Mouse (Mus musculus): ENCODE results near the gene Ocln.

DNA sequence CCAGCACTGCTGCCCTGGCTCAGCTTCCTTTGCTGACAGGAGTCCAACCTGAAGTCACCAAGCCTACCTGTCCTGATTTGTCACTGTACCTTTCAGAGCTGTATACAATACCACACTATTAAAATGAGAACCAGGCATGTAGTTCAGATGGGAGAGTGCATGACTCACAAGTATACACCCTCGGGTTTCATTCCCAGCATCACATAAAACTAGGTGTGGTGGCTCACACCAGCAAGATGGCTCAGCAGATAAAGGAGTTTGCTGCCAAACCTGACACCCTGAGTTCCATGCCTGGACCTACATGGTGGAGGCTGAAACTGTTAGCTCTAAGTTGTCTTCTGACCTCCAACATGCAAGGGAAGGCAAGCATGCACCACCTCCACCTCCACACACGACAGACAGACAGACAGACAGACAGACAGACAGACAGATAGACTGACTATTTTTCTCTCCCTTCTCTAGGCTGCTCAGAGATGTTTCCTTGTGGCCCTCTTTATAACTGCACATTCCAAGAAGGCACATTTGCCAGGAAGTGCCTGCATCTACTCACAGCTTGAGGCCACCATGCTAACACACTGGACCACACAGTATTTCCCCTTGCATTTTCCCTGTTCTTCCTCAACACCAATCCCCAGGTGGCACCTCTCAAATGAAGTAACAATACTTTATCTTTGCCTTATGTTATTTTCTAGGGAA lies 88.8 kb downstream of the Ocln start:
- TF ChIP-seq CTCF (IDR thresholded peaks at IDR 0.05; ENCODE audit: low read depth, low read length) (no peak), POLR2A (IDR thresholded peaks at IDR 0.05; ENCODE audit: borderline replicate concordance, low read depth, low read length) (no peak)

Data from bone marrow macrophage, adult 2 months (primary cell).